Mouse (Mus musculus) G1E-ER4 (cell line): ENCODE data around the gene Rint1. TPM values are rescaled to one million over a fixed set of nuclear protein-coding genes. Genes with fewer than 3 reads are reported as not detected.

Experiments
- GATA1 ChIP-seq: IDR thresholded peaks from one replicate; pipeline ENCODE4 v1.8.0; 2012; ENCODE audit warnings: low read length, inconsistent platforms
- polyA plus RNA-seq: library from polyadenylated mRNA; stranded (reverse); fragments of >175 nt; gene quantifications from 2 replicates; pipeline ENCODE4 v1.2.3, GENCODE M21; 2012

The Rint1 gene
- polyA plus RNA-seq, 1 experiment: 12.7 TPM

- TF ChIP-seq GATA1: no peak
Measured at GRCm38 (mm10) chr5:23789078-23789612, 1.6 kb downstream of the Rint1 start.

GRCm38 (mm10) chr5:23792726-23793125 lies 5.2 kb downstream of the Rint1 start:
- no peak for TF ChIP-seq GATA1

GRCm38 (mm10) chr5:23814841-23815240 lies 27.3 kb downstream of the Rint1 start:
- TF ChIP-seq GATA1: no peak

- no peak for TF ChIP-seq GATA1
Measured at GRCm38 (mm10) chr5:23816681-23817080, 29.2 kb downstream of the Rint1 start.

- TF ChIP-seq GATA1: no peak
Measured at GRCm38 (mm10) chr5:23822306-23822705, 34.8 kb downstream of the Rint1 start.

GRCm38 (mm10) chr5:23824171-23824733 lies 36.7 kb downstream of the Rint1 start:
- no peak for TF ChIP-seq GATA1

GRCm38 (mm10) chr5:23826321-23827004 lies 39.0 kb downstream of the Rint1 start:
- no peak for TF ChIP-seq GATA1

GRCm38 (mm10) chr5:23830897-23831752 lies 43.6 kb downstream of the Rint1 start:
- TF ChIP-seq GATA1: no peak

- TF ChIP-seq GATA1: no peak
Measured at GRCm38 (mm10) chr5:23838158-23838557, 50.6 kb downstream of the Rint1 start.

GRCm38 (mm10) chr5:23843674-23844530 lies 56.4 kb downstream of the Rint1 start, which contains the start of gene Tomm7:
Gene Tomm7 (minus strand): TSS chr5:23844161.
- no peak for TF ChIP-seq GATA1

- no peak for TF ChIP-seq GATA1
Measured at GRCm38 (mm10) chr5:23844531-23844841, 57.0 kb downstream of the Rint1 start.

GRCm38 (mm10) chr5:23845141-23845540 lies 57.6 kb downstream of the Rint1 start:
- no peak for TF ChIP-seq GATA1

- TF ChIP-seq GATA1: no peak
Measured at GRCm38 (mm10) chr5:23850345-23851159, 63.0 kb downstream of the Rint1 start.

GRCm38 (mm10) chr5:23855484-23855883 lies 68.0 kb downstream of the Rint1 start:
- TF ChIP-seq GATA1: no peak
